Mouse (Mus musculus) embryonic fibroblast, embryonic 13.5 days (primary cell): ENCODE data around the gene Adgrf4.

Experiments
- CTCF ChIP-seq: IDR thresholded peaks from 2 replicates; pipeline ENCODE4 v1.5.1; 2011; ENCODE audit warnings: mild to moderate bottlenecking, control low read depth, low read length, moderate library complexity, borderline replicate concordance; ENCODE audit not compliant: insufficient read depth
- POLR2A ChIP-seq: IDR thresholded peaks from 2 replicates; pipeline ENCODE4 v1.6.1; 2011; ENCODE audit warnings: low read depth, mild to moderate bottlenecking, control low read depth, low read length, moderate library complexity

- TF ChIP-seq CTCF (no peak), POLR2A (no peak)
These were observed at the start of gene Adgrf4 for GRCm38 (mm10) chr17:42692136-42692535.
